Mouse (Mus musculus): ENCODE measurements around the gene Opalin. TPM values are rescaled to one million over a fixed set of nuclear protein-coding genes. Genes with fewer than 3 reads are reported as not detected.

The Opalin gene
- polyA plus RNA-seq, 1 experiment from 2014 or later, result not detected

GRCm38 (mm10) chr19:41104922-41105321 is 28.0 kb upstream of the Opalin start:
- Histone ChIP-seq H3K4me2 (no peak overlapping the region), H3K36me3 (no peaks in the 10 kb centered on the region), H3K9ac (no peak overlapping the region), H3K27me3 (peaks cover 3% of the 10 kb centered on the region; the same call in 1 of the 2 replicates), H3K4me3 (no peak overlapping the region), H3K9me3 (replicated peaks) (no peaks in the 10 kb centered on the region), H3K27ac (no peak overlapping the region), H3K4me1 (replicated peaks) (no peaks in the 10 kb centered on the region)
- WGBS, result 47% methylated on average over 8 of the region's 8 CpGs
- ATAC-seq (replicated peaks; ENCODE audit: insufficient number of reproducible peaks, insufficient read depth, low FRiP score, low read depth), result no peak

- WGBS, result 76% methylated on average over 8 of the region's 8 CpGs
- Histone ChIP-seq H3K36me3 (no peaks in the 10 kb centered on the region), H3K9ac (no peak overlapping the region), H3K4me1 (replicated peaks) (no peaks in the 10 kb centered on the region), H3K9me3 (replicated peaks) (no peaks in the 10 kb centered on the region), H3K27ac (no peak overlapping the region), H3K4me2 (no peak overlapping the region), H3K27me3 (0 out of 2 replicates have a peak, but pooled peaks cover 3% of the 10 kb centered on the region), H3K4me3 (no peak overlapping the region)
- ATAC-seq (replicated peaks; ENCODE audit: insufficient number of reproducible peaks, insufficient read depth, low FRiP score, low read depth), result 0 out of 2 replicates have a peak, but pooled peaks have one; percentile 24
Observed at GRCm38 (mm10) chr19:41101390-41101789, 24.5 kb upstream of the Opalin start.

GRCm38 (mm10) chr19:41100863-41101262 is 23.9 kb upstream of the Opalin start:
- Histone ChIP-seq H3K27ac (no peak overlapping the region), H3K36me3 (no peaks in the 10 kb centered on the region), H3K27me3 (0 out of 2 replicates have a peak, but pooled peaks cover 3% of the 10 kb centered on the region), H3K4me2 (no peak overlapping the region), H3K9me3 (replicated peaks) (no peaks in the 10 kb centered on the region), H3K4me3 (no peak overlapping the region), H3K9ac (no peak overlapping the region), H3K4me1 (replicated peaks) (no peaks in the 10 kb centered on the region)
- ATAC-seq (replicated peaks; ENCODE audit: insufficient number of reproducible peaks, insufficient read depth, low FRiP score, low read depth), result no peak
- WGBS, result 94% methylated on average over 7 of the region's 7 CpGs

GRCm38 (mm10) chr19:41097038-41097437 is 20.1 kb upstream of the Opalin start:
- Histone ChIP-seq H3K36me3 (no peaks in the 10 kb centered on the region), H3K4me1 (replicated peaks) (no peaks in the 10 kb centered on the region), H3K9me3 (replicated peaks) (no peaks in the 10 kb centered on the region), H3K9ac (no peak overlapping the region), H3K27ac (no peak overlapping the region), H3K27me3 (no peaks in the 10 kb centered on the region), H3K4me2 (no peak overlapping the region), H3K4me3 (no peak overlapping the region)
- no peak for ATAC-seq (replicated peaks; ENCODE audit: insufficient number of reproducible peaks, insufficient read depth, low FRiP score, low read depth)
- 47% methylated on average over 4 of the region's 4 CpGs for WGBS

GRCm38 (mm10) chr19:41091901-41092300 is 15.0 kb upstream of the Opalin start:
- no peak for ATAC-seq (replicated peaks; ENCODE audit: insufficient number of reproducible peaks, insufficient read depth, low FRiP score, low read depth)
- 55% methylated on average over 2 of the region's 2 CpGs for WGBS
- no peak overlapping the region for H3K27ac ChIP-seq

GRCm38 (mm10) chr19:41089833-41090232 is 12.9 kb upstream of the Opalin start:
- no peaks in the 10 kb centered on the region for H3K36me3 ChIP-seq
- no peak overlapping the region for H3K27ac ChIP-seq
- H3K4me1 ChIP-seq (replicated peaks), result 0 out of 2 replicates have a peak, but pooled peaks cover 5% of the 10 kb centered on the region
- H3K9ac ChIP-seq, result no peak overlapping the region
- ATAC-seq (replicated peaks; ENCODE audit: insufficient number of reproducible peaks, insufficient read depth, low FRiP score, low read depth), result no peak
- H3K9me3 ChIP-seq (replicated peaks), result no peaks in the 10 kb centered on the region
- no peak overlapping the region for H3K4me2 ChIP-seq
- no peak overlapping the region for H3K4me3 ChIP-seq
- H3K27me3 ChIP-seq, result peaks cover 14% of the 10 kb centered on the region; the same call in 1 of the 2 replicates
- WGBS, result 10% methylated on average over 5 of the region's 5 CpGs

More at GRCm38 (mm10) chr19:41091901-41092300, 15.0 kb upstream of the Opalin start:
- Histone ChIP-seq H3K4me3 (no peak overlapping the region), H3K9me3 (replicated peaks) (no peaks in the 10 kb centered on the region), H3K27me3 (peaks cover 14% of the 10 kb centered on the region; the same call in 1 of the 2 replicates), H3K9ac (no peak overlapping the region), H3K4me2 (no peak overlapping the region), H3K4me1 (replicated peaks) (0 out of 2 replicates have a peak, but pooled peaks cover 5% of the 10 kb centered on the region), H3K36me3 (no peaks in the 10 kb centered on the region)

GRCm38 (mm10) chr19:41088491-41088890 is 11.6 kb upstream of the Opalin start:
- Histone ChIP-seq H3K4me2 (peak overlapping the region; percentile 37), H3K27ac (no peak overlapping the region), H3K4me3 (no peak overlapping the region), H3K36me3 (no peaks in the 10 kb centered on the region), H3K9me3 (replicated peaks) (no peaks in the 10 kb centered on the region), H3K9ac (no peak overlapping the region), H3K27me3 (peaks cover 14% of the 10 kb centered on the region; the same call in 1 of the 2 replicates), H3K4me1 (replicated peaks) (0 out of 2 replicates have a peak, but pooled peaks cover 5% of the 10 kb centered on the region)
- no peak for ATAC-seq (replicated peaks; ENCODE audit: insufficient number of reproducible peaks, insufficient read depth, low FRiP score, low read depth)
- WGBS, result 36% methylated on average over 18 of the region's 18 CpGs

GRCm38 (mm10) chr19:41087901-41088300 is 11.0 kb upstream of the Opalin start:
- H3K36me3 ChIP-seq, result no peaks in the 10 kb centered on the region
- no peak overlapping the region for H3K27ac ChIP-seq
- H3K4me1 ChIP-seq (replicated peaks), result 0 out of 2 replicates have a peak, but pooled peaks cover 5% of the 10 kb centered on the region
- H3K9ac ChIP-seq, result no peak overlapping the region
- H3K9me3 ChIP-seq (replicated peaks), result no peaks in the 10 kb centered on the region
- peaks cover 14% of the 10 kb centered on the region; the same call in 1 of the 2 replicates for H3K27me3 ChIP-seq
- no peak overlapping the region for H3K4me2 ChIP-seq
- 52% methylated on average over 4 of the region's 4 CpGs for WGBS
- no peak for ATAC-seq (replicated peaks; ENCODE audit: insufficient number of reproducible peaks, insufficient read depth, low FRiP score, low read depth)
- H3K4me3 ChIP-seq, result no peak overlapping the region

- 11% methylated on average over 2 of the region's 2 CpGs for WGBS
- Histone ChIP-seq H3K4me1 (replicated peaks) (peaks cover 5% of the 10 kb centered on the region; the same call in 1 of the 2 replicates), H3K4me2 (no peak overlapping the region), H3K4me3 (no peak overlapping the region), H3K9me3 (replicated peaks) (no peaks in the 10 kb centered on the region), H3K27ac (no peak overlapping the region), H3K9ac (no peak overlapping the region), H3K36me3 (no peaks in the 10 kb centered on the region), H3K27me3 (peaks cover 14% of the 10 kb centered on the region; the same call in 1 of the 2 replicates)
- 0 out of 2 replicates have a peak, but pooled peaks have one; percentile 29 for ATAC-seq (replicated peaks; ENCODE audit: insufficient number of reproducible peaks, insufficient read depth, low FRiP score, low read depth)
Observed at GRCm38 (mm10) chr19:41086700-41087099, 9.8 kb upstream of the Opalin start.

GRCm38 (mm10) chr19:41086289-41086688 is 9.4 kb upstream of the Opalin start:
- 83% methylated on average over 6 of the region's 6 CpGs for WGBS
- no peaks in the 10 kb centered on the region for H3K36me3 ChIP-seq
- no peak overlapping the region for H3K4me2 ChIP-seq
- ATAC-seq (replicated peaks; ENCODE audit: insufficient number of reproducible peaks, insufficient read depth, low FRiP score, low read depth), result no peak
- peaks cover 10% of the 10 kb centered on the region; the same call in 1 of the 2 replicates for H3K4me1 ChIP-seq (replicated peaks)
- no peak overlapping the region for H3K4me3 ChIP-seq
- no peak overlapping the region for H3K9ac ChIP-seq
- no peaks in the 10 kb centered on the region for H3K9me3 ChIP-seq (replicated peaks)
- H3K27ac ChIP-seq, result no peak overlapping the region
- H3K27me3 ChIP-seq, result peaks cover 14% of the 10 kb centered on the region; the same call in 1 of the 2 replicates

- Histone ChIP-seq H3K27ac (no peak overlapping the region), H3K9ac (no peak overlapping the region), H3K4me3 (no peak overlapping the region), H3K4me1 (replicated peaks) (peaks cover 11% of the 10 kb centered on the region; the same call in 1 of the 2 replicates), H3K4me2 (no peak overlapping the region), H3K9me3 (replicated peaks) (no peaks in the 10 kb centered on the region), H3K36me3 (no peaks in the 10 kb centered on the region), H3K27me3 (peaks cover 9% of the 10 kb centered on the region; the same call in 1 of the 2 replicates)
- 79% methylated on average over 14 of the region's 14 CpGs for WGBS
- ATAC-seq (replicated peaks; ENCODE audit: insufficient number of reproducible peaks, insufficient read depth, low FRiP score, low read depth), result no peak
Observed at GRCm38 (mm10) chr19:41083646-41084045, 6.7 kb upstream of the Opalin start.

GRCm38 (mm10) chr19:41081589-41081988 is 4.7 kb upstream of the Opalin start:
- Histone ChIP-seq H3K27ac (peak overlapping the region; percentile 44), H3K4me3 (no peak overlapping the region), H3K4me2 (peak overlapping the region; percentile 26; the same call in 1 of the 2 replicates), H3K4me1 (replicated peaks) (peaks cover 8% of the 10 kb centered on the region; the same call in 1 of the 2 replicates), H3K9ac (no peak overlapping the region), H3K36me3 (no peaks in the 10 kb centered on the region), H3K9me3 (replicated peaks) (no peaks in the 10 kb centered on the region), H3K27me3 (no peaks in the 10 kb centered on the region)
- peak; percentile 33; the same call in 1 of the 2 replicates for ATAC-seq (replicated peaks; ENCODE audit: insufficient number of reproducible peaks, insufficient read depth, low FRiP score, low read depth)
- WGBS, result 38% methylated on average over 3 of the region's 3 CpGs
